Mouse (Mus musculus): ENCODE data around the gene Grap2.

DNA sequence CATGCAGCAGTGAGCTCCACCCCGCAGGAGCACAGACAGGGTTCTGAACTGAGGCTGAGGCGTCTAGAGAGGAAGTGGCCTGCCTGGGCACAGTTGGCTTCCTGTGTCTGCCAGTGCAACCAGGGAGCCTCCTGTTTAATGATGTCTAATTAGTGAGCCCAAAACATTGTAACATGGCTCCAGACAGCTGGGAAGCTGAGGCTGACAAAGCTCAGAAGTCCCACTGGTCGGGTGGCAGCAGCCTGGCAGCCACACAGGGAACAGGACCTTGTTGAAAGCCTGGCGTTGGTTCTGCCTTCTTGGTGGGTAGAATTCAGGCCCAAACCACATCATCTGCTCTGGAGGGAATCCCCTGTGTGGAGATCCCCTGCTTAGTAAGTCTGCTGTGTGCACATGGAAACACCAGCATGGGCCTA is 109.1 kb downstream of the Grap2 start:
- TF ChIP-seq CTCF (IDR thresholded peaks at IDR 0.05; ENCODE audit: low read depth, low read length) (no peak), POLR2A (IDR thresholded peaks at IDR 0.05; ENCODE audit: extremely low read depth, insufficient read depth, low read length) (no peak)

Measured in liver, adult 2 months (tissue).